Mouse (Mus musculus) C2C12 (cell line): ENCODE measurements around the gene Crisp4. TPM values are rescaled to one million over a fixed set of nuclear protein-coding genes. Genes with fewer than 3 reads are reported as not detected.

ENCODE experiments used
- H3K27me3 ChIP-seq: one replicate; pipeline ENCODE4 v1.6.1; 2011; ENCODE audit not compliant: control insufficient read depth, insufficient read depth, insufficient read length
- H3K36me3 ChIP-seq: one replicate; pipeline ENCODE4 v1.6.1; 2011; ENCODE audit not compliant: control insufficient read depth, insufficient read depth
- H3K4me3 ChIP-seq: one replicate; pipeline ENCODE4 v1.5.1; 2011; ENCODE audit warnings: mild to moderate bottlenecking, control low read depth; ENCODE audit not compliant: poor library complexity, insufficient read depth, severe bottlenecking
- H3K79me2 ChIP-seq: one replicate; pipeline ENCODE4 v1.6.1; 2011; ENCODE audit not compliant: control insufficient read depth, insufficient read depth
- H3K79me3 ChIP-seq: one replicate; pipeline ENCODE4 v1.6.1; 2011; ENCODE audit warnings: low read depth, control low read depth
- H3ac ChIP-seq: one replicate; pipeline ENCODE3; 2011; ENCODE audit warnings: low read depth; ENCODE audit not compliant: control insufficient read depth, insufficient read length
- CEBPB ChIP-seq: IDR thresholded peaks from one replicate; pipeline ENCODE4 v1.6.1; 2011; ENCODE audit warnings: low read depth, mild to moderate bottlenecking, control low read depth, moderate library complexity
- CTCF ChIP-seq: IDR thresholded peaks from one replicate; pipeline ENCODE4 v1.5.1; 2011; ENCODE audit not compliant: control insufficient read depth, insufficient read depth, insufficient read length
- FOSL1 ChIP-seq: IDR thresholded peaks from one replicate; pipeline ENCODE4 v1.8.0; 2011; ENCODE audit warnings: mild to moderate bottlenecking, low read length; ENCODE audit not compliant: poor library complexity, insufficient read depth, severe bottlenecking
- MAX ChIP-seq: IDR thresholded peaks from one replicate; pipeline ENCODE4 v1.6.1; 2011; ENCODE audit warnings: mild to moderate bottlenecking, control low read depth
- MYOD1 ChIP-seq: IDR thresholded peaks from one replicate; pipeline ENCODE4 v1.6.1; 2011; ENCODE audit warnings: low read depth; ENCODE audit not compliant: control insufficient read depth, insufficient read length
- MYOG ChIP-seq: IDR thresholded peaks from one replicate; pipeline ENCODE4 v1.6.1; 2011; ENCODE audit not compliant: control insufficient read depth, insufficient read length; ENCODE audit errors: extremely low read depth
- USF1 ChIP-seq: IDR thresholded peaks from one replicate; pipeline ENCODE4 v1.6.1; 2011; ENCODE audit warnings: low read depth, mild to moderate bottlenecking, control low read depth, moderate library complexity
- polyA plus RNA-seq: library from polyadenylated mRNA; unstranded; fragments of >200 nt; fragmentation: generic; extraction: Trizol; gene quantifications from one replicate; pipeline ENCODE4 v1.2.1, GENCODE M21; 2012; ENCODE audit warnings: missing spikeins

Gene Crisp4
- polyA plus RNA-seq, 1 experiment: not detected

DNA sequence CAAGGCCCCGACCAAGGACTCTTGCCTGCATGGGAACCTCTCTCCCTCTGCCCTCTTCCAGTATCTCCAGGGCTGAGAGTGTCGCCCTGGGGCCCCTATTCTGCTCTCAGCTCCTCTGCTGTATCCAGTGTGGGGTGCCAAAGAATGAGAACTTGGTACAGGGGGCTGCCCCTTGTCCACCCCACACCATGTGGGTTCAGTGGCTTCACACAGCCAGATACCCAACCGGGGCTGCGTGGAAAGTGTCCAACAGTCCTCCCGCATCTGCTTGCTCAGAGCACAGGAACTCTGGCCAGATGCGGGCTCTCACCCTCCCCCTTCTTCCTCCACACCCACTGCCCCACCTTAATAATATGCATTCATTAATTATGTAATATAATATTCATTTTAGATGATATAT, 13.4 kb upstream of the Crisp4 start:
- TF ChIP-seq CEBPB: no peak
- TF ChIP-seq CTCF: no peak
- no peak for TF ChIP-seq USF1
- TF ChIP-seq MAX: no peak
- TF ChIP-seq MYOG: no peak
- no peak for TF ChIP-seq MYOD1
- TF ChIP-seq FOSL1: no peak

GRCm38 (mm10) chr1:18148211-18148610, 2.5 kb upstream of the Crisp4 start:
- Histone ChIP-seq H3K79me3 (no peaks in the 10 kb centered on the region), H3ac (no peak overlapping the region)
- TF ChIP-seq MYOG (no peak), MYOD1 (no peak), CTCF (no peak), USF1 (no peak), MAX (no peak), CEBPB (no peak), FOSL1 (no peak)

More for the DNA sequence above, 13.4 kb upstream of the Crisp4 start:
- H3ac ChIP-seq: no peak overlapping the region
- H3K27me3 ChIP-seq: no peaks in the 10 kb centered on the region
- H3K4me3 ChIP-seq: no peak overlapping the region
- no peaks in the 10 kb centered on the region for H3K36me3 ChIP-seq
- no peaks in the 10 kb centered on the region for H3K79me3 ChIP-seq
- H3K79me2 ChIP-seq: no peaks in the 10 kb centered on the region

DNA sequence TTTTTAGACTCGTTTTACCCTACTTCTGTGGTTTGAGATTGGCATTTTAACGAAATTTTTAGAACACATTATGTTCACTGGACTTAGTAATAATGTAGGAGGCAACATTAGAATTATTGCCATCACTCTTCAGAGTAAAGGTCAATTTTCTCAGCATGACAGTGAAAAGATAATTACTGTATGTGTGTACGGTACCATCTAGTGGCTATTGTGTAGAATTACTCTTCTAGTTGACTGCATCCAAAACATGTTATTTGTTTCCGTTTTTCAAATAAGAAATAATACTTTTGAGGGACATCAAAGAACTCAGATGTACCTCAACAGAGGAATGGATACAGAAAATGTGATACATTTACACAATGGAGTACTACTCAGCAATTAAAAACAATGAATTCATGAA, 14.0 kb downstream of the Crisp4 start:
- TF ChIP-seq MYOG (no peak), CTCF (no peak), MAX (no peak), USF1 (no peak), CEBPB (no peak), FOSL1 (no peak), MYOD1 (no peak)
- Histone ChIP-seq H3ac (no peak overlapping the region), H3K36me3 (no peaks in the 10 kb centered on the region), H3K79me2 (no peaks in the 10 kb centered on the region), H3K4me3 (no peak overlapping the region), H3K27me3 (no peaks in the 10 kb centered on the region), H3K79me3 (no peaks in the 10 kb centered on the region)

More at GRCm38 (mm10) chr1:18148211-18148610, 2.5 kb upstream of the Crisp4 start:
- H3K27me3 ChIP-seq: no peaks in the 10 kb centered on the region
- H3K4me3 ChIP-seq: no peak overlapping the region
- no peaks in the 10 kb centered on the region for H3K79me2 ChIP-seq
- H3K36me3 ChIP-seq: no peaks in the 10 kb centered on the region

DNA sequence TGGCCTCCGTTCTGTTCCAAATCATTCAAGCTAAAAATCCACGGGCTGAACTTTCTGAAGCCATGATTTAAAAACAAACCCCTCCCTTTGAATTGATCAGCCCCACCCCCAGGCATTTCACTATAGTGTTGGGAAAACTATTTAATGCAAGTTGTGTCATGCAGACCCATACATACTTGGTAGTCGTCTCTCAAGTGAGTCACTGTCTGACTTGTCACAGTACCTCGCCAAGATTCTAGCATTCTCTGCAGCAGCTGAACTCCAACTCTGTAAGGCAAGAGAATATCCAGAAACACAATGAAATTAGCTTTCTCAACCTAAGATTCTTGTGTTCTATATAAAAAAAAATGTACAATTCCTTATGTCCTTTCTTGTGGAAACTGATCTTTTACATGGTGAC, 15.7 kb downstream of the Crisp4 start:
- no peak overlapping the region for H3K4me3 ChIP-seq
- no peaks in the 10 kb centered on the region for H3K27me3 ChIP-seq
- H3K36me3 ChIP-seq: no peaks in the 10 kb centered on the region
- no peak overlapping the region for H3ac ChIP-seq
- H3K79me2 ChIP-seq: no peaks in the 10 kb centered on the region
- no peaks in the 10 kb centered on the region for H3K79me3 ChIP-seq
- TF ChIP-seq MYOD1 (no peak), CTCF (no peak), MYOG (no peak), MAX (no peak), USF1 (no peak), CEBPB (no peak), FOSL1 (no peak)

DNA sequence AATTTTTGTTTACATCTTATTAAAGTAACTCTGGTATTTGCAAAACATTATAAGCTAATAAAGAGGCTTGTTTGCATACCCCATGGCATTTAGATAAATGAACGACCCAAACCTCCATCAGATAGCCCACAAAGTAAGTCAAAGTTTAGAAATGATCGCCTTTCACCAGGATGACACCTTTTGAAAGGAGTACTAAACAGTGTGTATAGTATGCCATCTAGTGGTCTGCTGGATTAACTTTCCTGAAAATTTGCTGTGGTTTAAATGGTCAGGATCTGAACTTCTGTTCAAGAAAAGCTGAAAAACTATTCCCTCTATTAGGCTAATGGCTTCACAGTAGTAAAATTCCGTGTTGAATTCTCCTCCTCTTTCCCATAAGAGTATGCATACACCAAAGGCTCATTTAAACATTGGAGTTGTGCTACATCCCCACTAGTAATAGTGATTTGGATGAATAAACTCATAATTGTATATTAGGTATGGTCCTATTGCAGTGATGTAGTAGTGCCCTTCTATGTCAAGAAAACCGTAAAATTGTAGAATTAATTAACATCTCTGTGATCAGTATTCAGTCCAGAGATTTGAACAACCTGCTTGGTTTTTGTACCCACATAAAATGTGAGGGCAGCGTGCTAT, 38.9 kb downstream of the Crisp4 start:
- H3K79me3 ChIP-seq: no peaks in the 10 kb centered on the region
- H3K4me3 ChIP-seq: no peak overlapping the region
- H3K79me2 ChIP-seq: no peaks in the 10 kb centered on the region
- no peaks in the 10 kb centered on the region for H3K36me3 ChIP-seq
- no peak for TF ChIP-seq MYOG
- no peak for TF ChIP-seq MYOD1
- no peaks in the 10 kb centered on the region for H3K27me3 ChIP-seq
- no peak overlapping the region for H3ac ChIP-seq

- Histone ChIP-seq H3K27me3 (no peaks in the 10 kb centered on the region), H3K4me3 (no peak overlapping the region), H3K79me3 (no peaks in the 10 kb centered on the region), H3K79me2 (no peaks in the 10 kb centered on the region), H3K36me3 (no peaks in the 10 kb centered on the region), H3ac (no peak overlapping the region)
- TF ChIP-seq FOSL1: no peak
- TF ChIP-seq CEBPB: no peak
- TF ChIP-seq MYOD1: no peak
- TF ChIP-seq USF1: no peak
- TF ChIP-seq MYOG: no peak
- no peak for TF ChIP-seq CTCF
- no peak for TF ChIP-seq MAX
These were observed 39.7 kb downstream of the Crisp4 start for GRCm38 (mm10) chr1:18105866-18106529.
